Mouse (Mus musculus) frontal cortex, postnatal 14 days (tissue): ENCODE data around the gene Dlg3.

Experiments
- DNase-seq, 2 experiments: peaks; one replicate each; pipeline ENCODE4 v3.0.0; 2022; ENCODE audit warnings: low spot score in 2 of 2

The Dlg3 gene

GRCm38 (mm10) chrX:100767181-100767884 is at the start of gene Dlg3:
TSS of gene Dlg3 (plus strand) at chrX:100767722.
- peak; percentile 51 to 53 for DNase-seq

GRCm38 (mm10) chrX:100728947-100729346 is 38.6 kb upstream of the Dlg3 start:
- DNase-seq = peak in 1 of 2 experiments; percentile 12

- DNase-seq = no peak
These were observed 37.8 kb upstream of the Dlg3 start, which contains the start of gene Gdpd2 for GRCm38 (mm10) chrX:100729665-100730188. TSS of gene Gdpd2 (plus strand) at chrX:100729873.

GRCm38 (mm10) chrX:100730266-100730665 is 37.3 kb upstream of the Dlg3 start:
- DNase-seq = no peak

GRCm38 (mm10) chrX:100734359-100734758 is 33.2 kb upstream of the Dlg3 start:
- DNase-seq = no peak

GRCm38 (mm10) chrX:100738918-100739317 is 28.6 kb upstream of the Dlg3 start:
- DNase-seq = peak; percentile 38 to 63

GRCm38 (mm10) chrX:100739443-100739842 is 28.1 kb upstream of the Dlg3 start:
- no peak for DNase-seq

- no peak for DNase-seq
These were observed 26.7 kb upstream of the Dlg3 start for GRCm38 (mm10) chrX:100740785-100741184.

- peak; percentile 66 for DNase-seq
These were observed 25.6 kb upstream of the Dlg3 start for GRCm38 (mm10) chrX:100741940-100742339.

- DNase-seq = no peak
These were observed 1.7 kb upstream of the Dlg3 start for GRCm38 (mm10) chrX:100765855-100766254.

GRCm38 (mm10) chrX:100767885-100768626 is 534 bp downstream of the Dlg3 start:
- DNase-seq = no peak

GRCm38 (mm10) chrX:100769281-100769680 is 1.8 kb downstream of the Dlg3 start:
- DNase-seq = no peak

- peak in 1 of 2 experiments; percentile 33 for DNase-seq
These were observed 6.9 kb downstream of the Dlg3 start for GRCm38 (mm10) chrX:100774341-100774811.

GRCm38 (mm10) chrX:100775405-100775804 is 7.9 kb downstream of the Dlg3 start:
- no peak for DNase-seq

GRCm38 (mm10) chrX:100776494-100776893 is 9.0 kb downstream of the Dlg3 start:
- DNase-seq = peak; percentile 32 to 49

GRCm38 (mm10) chrX:100776985-100777654 is 9.6 kb downstream of the Dlg3 start:
- DNase-seq = no peak

GRCm38 (mm10) chrX:100777655-100778234 is 10.2 kb downstream of the Dlg3 start:
- no peak for DNase-seq

GRCm38 (mm10) chrX:100778397-100778796 is 10.9 kb downstream of the Dlg3 start:
- DNase-seq = no peak

GRCm38 (mm10) chrX:100789322-100789721 is 21.8 kb downstream of the Dlg3 start:
- DNase-seq = no peak

GRCm38 (mm10) chrX:100796041-100796740 is 28.7 kb downstream of the Dlg3 start:
- no peak for DNase-seq

GRCm38 (mm10) chrX:100796741-100797090 is 29.2 kb downstream of the Dlg3 start:
- DNase-seq = no peak
